Mouse (Mus musculus): ENCODE results near the gene Brpf1. TPM values are rescaled to one million over a fixed set of nuclear protein-coding genes. Genes with fewer than 3 reads are reported as not detected.

Gene Brpf1
- total RNA-seq, 4 experiments from 2014 or later = 13.2 to 16.0 (median 14.7) TPM

DNA sequence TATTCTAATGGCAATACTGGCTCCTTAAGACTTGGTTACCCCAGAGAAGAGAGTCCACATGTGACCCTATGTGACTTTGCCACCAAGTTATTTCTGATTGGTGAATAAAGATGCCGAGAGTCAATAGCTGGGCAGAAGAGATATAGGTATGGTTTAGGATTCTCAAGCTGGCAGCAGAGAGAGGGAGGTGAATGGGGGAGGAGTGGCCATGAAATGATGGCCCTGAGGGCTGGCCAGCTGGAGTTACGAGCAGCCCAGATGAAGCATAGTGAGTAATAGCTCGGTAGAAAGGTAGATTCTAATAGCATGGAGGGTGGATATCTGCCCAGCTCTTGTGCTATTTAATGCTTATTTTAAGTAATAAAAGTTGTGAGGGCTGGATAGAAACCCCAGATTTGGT, 45.9 kb downstream of the Brpf1 start:
- no peak for DNase-seq (ENCODE audit: low spot score)

DNA sequence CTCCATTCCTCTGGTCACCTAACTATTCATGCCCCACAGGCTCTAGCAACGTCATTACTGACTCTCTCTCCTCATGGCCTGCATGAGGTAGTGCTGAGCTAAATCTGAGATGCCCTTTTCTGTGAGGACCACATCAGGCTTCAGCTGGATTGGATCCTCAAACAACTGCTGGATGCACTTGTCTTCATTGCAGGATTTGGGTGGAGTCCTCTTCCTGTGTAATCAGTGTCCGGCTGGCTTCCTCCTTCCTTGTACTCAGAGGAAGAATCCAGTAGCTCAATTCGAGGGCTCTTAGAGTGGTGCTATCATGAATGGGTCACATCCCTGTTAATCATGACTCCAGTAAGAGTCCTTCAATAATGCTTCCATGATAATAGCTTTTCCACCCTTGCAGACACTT, 46.8 kb downstream of the Brpf1 start:
- DNase-seq (ENCODE audit: low spot score) = no peak

DNA sequence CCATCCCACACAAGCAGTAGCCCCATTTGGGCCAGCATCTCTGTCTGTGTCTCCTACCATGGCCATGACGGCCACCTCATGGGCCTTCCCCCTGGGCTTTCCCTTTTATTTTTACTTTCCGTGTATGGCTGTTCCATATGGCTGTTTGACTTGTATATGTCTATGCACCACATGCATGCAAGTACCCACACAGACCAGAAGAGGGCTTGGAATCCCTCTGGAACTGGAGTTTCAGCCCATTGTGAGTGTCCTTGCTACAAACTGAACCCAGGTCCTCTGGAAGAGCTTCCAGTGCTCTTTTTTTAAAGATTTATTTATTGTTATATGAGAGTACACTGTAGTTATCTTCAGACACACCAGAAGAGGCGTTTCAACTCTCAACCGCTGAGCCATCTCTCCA, 54.5 kb downstream of the Brpf1 start:
- no peak for DNase-seq (ENCODE audit: low spot score)

DNA sequence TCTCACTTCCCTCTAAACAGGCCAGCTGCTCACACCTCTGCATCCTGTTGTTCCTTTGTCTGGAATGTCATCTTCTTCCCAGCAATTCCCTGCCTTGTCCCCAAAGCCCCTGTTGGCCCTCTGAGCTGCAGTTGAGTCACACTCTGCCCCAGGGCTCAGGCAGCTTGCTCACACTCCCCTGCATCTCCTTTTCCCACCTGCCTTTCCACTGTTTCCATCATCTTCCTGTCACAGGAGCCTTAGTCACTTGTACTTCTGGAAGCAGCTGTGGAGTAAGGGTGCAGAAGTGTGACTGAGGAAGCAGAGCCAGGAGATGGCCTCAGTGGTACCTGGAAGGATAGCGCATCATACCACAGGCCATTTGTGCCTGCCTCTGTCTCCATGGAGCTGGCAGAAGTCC, 55.3 kb downstream of the Brpf1 start:
- DNase-seq (ENCODE audit: low spot score) = no peak

DNA sequence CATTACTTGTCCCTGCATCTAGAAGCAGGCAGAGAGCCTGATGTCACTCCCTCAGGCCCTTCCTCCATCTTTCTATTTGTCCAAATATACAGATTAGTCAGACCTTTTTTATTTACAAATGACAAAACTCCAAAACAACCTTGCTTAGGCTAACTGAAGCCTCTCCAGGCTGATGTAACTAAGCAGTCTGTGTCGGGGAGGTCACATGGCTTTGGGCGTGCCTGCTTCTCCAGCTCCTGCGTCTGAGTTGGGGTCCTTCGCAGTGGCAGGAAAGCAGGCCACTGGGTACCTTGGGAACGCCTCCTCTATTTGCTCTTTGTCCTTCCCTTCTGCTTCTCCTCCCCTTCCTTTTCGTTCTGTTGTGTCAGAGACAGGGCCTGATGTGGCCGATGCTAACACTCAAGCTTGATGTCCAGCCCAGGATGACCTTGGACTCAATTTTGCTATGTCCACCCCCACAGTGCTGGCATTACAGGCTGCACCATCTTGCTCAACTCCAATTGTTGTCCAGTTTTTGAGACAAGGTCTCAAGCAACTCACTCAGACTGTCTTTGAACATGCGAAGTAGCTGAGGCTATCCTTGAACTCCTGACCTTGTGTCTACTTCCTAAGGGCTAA, 57.7 kb downstream of the Brpf1 start:
- DNase-seq (ENCODE audit: low spot score) = no peak

DNA sequence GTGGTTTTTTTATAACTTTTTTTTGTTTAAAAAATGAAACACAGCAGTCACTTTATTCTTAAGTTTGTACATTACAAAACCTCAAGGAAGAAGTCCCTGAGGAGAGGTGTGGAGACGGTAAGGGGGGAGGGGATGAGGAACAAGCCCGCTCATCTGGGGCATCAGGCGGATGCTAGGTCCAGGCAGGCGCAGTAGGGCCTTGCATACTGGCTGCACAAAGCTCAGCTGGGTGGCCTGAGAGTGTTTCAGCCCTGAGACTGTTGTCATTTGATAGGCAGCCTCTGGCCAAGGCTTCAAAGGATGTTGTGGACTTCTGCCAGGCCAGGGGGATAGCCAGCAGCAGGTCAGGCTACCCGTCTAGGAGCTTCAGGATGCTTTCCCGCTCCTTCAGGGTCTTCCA, 59.7 kb downstream of the Brpf1 start:
- no peak for DNase-seq (ENCODE audit: low spot score)

DNA sequence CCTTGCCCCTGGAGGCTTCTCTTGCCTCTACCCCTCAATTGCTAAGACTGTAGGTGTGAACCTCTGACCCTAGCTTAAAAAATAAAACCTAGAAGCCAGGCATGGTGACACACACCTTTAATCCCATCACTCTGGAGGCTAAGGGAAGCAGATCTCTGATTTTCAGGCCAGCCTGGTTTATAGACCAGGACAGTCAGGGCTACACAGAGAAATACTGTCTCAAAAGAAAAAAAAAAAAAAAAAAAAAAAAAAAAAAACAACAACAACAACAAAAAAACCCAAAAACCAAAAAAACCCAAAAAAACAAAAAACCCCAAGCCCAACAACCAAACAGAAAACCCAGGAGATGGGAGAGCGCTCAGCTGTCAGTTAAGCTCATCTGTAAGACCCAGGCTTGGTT, 60.6 kb downstream of the Brpf1 start:
- no peak for DNase-seq (ENCODE audit: low spot score)

DNA sequence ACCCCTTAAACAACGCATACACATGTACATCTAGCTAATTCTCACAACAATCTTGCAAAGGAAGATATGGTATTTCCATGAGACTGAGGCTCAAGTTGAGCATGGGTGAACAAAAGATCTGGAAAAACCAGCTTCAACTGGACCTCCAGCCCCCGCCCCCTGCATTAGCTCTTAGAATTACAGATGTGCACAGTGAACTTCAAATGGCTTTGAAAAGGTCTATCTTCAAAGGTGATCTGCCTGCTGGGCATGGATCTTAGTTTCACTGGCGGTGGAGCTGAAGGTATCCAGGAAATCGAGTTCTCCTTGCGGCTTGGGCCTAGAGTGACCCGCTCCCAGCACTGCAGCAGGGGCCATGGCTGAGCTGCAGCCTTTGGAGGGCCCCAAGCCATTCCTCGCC, 61.2 kb downstream of the Brpf1 start:
- DNase-seq (ENCODE audit: low spot score) = no peak

DNA sequence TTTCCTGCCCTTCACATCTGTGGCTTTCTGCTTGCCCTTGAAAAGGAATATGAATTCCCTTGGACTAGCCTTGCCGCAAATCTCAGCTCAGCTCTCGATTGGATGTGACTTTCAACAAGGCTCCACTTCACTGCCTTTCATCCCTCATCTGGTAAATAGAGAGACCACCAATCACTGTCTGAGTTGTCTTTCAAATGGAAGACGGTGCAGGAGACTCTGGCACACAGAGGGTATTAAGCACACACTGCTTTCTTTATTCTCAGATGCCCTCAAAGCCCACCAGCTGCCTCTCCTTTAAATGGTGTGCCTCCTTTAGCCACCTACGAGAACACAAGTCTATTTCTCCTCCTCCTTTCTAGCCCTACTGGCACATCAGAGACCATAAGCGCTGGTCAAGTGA, 61.6 kb downstream of the Brpf1 start:
- DNase-seq (ENCODE audit: low spot score) = no peak

DNA sequence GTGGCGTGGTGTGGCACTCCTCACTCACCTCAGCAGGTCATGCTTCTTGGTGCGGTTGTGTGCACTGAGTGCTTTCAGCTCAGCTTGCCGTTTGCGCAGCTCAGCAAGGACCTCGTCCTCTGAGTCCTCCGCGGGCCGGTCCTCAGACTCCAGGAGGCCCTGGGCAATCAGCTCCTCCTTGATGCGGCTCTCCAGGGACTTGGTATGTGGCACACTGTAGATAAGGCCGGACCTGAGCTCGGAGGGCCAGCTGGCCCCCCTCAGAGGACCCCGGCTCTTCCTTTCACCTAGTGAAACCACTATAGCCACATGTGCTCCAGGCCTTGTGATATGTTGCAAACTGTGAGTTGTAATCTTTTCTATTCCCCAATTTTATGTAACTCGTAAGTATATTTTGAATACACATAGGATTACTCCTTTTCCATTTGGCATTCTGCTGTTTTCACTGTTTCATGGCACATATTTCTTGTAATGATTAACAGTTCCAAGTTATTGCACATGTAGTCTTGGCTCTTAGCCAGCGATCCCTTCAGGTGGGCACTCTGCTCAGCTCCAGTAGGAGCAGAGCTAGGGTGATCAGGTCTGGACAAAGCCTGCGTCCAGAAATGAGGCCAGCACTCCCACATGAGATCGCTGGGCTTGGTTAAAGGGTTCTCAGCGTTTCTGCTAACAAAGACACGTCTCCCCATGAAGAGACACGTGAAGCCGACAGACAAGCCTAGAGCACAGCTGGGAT, 63.4 kb downstream of the Brpf1 start:
- no peak for DNase-seq (ENCODE audit: low spot score)

DNA sequence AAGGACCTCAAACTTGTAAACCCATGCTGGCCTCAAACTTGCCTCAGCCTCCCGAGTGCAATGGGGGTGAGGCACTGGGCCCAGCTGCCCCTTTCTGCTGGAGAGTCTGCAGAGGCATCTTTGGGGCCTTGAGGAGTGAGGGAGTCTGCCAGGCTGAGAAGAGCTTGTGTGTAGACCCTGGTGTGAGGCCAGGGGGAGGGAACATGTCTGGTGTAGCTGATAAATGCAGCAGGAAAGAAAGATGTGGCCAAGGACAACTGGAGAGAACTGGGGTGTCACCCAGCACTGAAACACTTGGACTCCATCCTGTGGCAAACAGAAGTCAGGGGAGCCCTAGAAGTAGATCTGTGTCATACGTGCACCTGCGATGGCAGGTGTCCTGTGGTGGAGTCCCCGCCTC, 66.6 kb downstream of the Brpf1 start:
- no peak for DNase-seq (ENCODE audit: low spot score)

Other genes starting within 250 kb of the Brpf1 start
- gene Setd5, start 229.8 kb upstream of the Brpf1 start, total RNA-seq (2022) = 10 to 100 TPM; 31.2 to 34.4 (median 33.0) TPM
- under 1 TPM; 0.29 to 0.59 (median 0.32) TPM for gene Lhfpl4, start 111.8 kb upstream of the Brpf1 start, total RNA-seq (2022)
- 10 to 100 TPM; 15.1 to 18.3 (median 16.5) TPM for gene Mtmr14, start 69.3 kb upstream of the Brpf1 start, total RNA-seq (2022)
- under 1 TPM in 1 of 4 experiments, not detected in 3; 0.25 TPM for gene Cpne9, start 24.8 kb upstream of the Brpf1 start, total RNA-seq (2022)
- gene Ogg1, start 19.8 kb downstream of the Brpf1 start, total RNA-seq (2022) = 1 to 10 TPM; 4.8 to 6.6 (median 5.0) TPM
- gene Camk1, start 36.8 kb downstream of the Brpf1 start, total RNA-seq (2022) = 10 to 100 TPM; 60.0 to 79.3 (median 71.7) TPM
- gene Tada3, start 70.7 kb downstream of the Brpf1 start, total RNA-seq (2022) = 10 to 100 TPM; 20.7 to 23.8 (median 23.2) TPM
- gene Arpc4, start 71.0 kb downstream of the Brpf1 start, total RNA-seq (2022) = 10 to 100 TPM; 58.5 to 72.8 (median 62.0) TPM
- 1 to 10 TPM in 1 of 4 experiments, under 1 TPM in 3; 0.44 to 1.0 (median 0.76) TPM for gene Ttll3, start 82.1 kb downstream of the Brpf1 start, total RNA-seq (2022)
- 10 to 100 TPM in 3 of 4 experiments, 1 to 10 TPM in 1; 8.2 to 11.7 (median 11.2) TPM for gene Rpusd3, start 112.2 kb downstream of the Brpf1 start, total RNA-seq (2022)
- gene Cidec, start 128.6 kb downstream of the Brpf1 start, total RNA-seq (2022) = 1 to 10 TPM; 3.1 to 5.7 (median 4.6) TPM
- gene Jagn1, start 135.4 kb downstream of the Brpf1 start, total RNA-seq (2022) = 10 to 100 TPM; 21.0 to 21.4 (median 21.1) TPM
- 1 to 10 TPM in 2 of 4 experiments, under 1 TPM in 2; 0.60 to 2.0 (median 1.1) TPM for gene Il17re, start 151.3 kb downstream of the Brpf1 start, total RNA-seq (2022)
- 1 to 10 TPM; 5.6 to 9.9 (median 7.5) TPM for gene Il17rc, start 164.3 kb downstream of the Brpf1 start, total RNA-seq (2022)
- gene Creld1, start 176.2 kb downstream of the Brpf1 start, total RNA-seq (2022) = 10 to 100 TPM; 53.9 to 63.4 (median 59.2) TPM
- not detected for gene Prrt3, start 194.8 kb downstream of the Brpf1 start, total RNA-seq (2022)
- 10 to 100 TPM; 56.4 to 60.9 (median 57.3) TPM for gene Emc3, start 224.5 kb downstream of the Brpf1 start, total RNA-seq (2022)
- gene Fancd2, start 224.5 kb downstream of the Brpf1 start, total RNA-seq (2022) = under 1 TPM; 0.06 to 0.79 (median 0.18) TPM

All from heart, adult 8-10 months (tissue).